Mouse (Mus musculus) lung, embryonic 14.5 days (tissue): ENCODE results near the gene Glt8d1. TPM values are rescaled to one million over a fixed set of nuclear protein-coding genes. Genes with fewer than 3 reads are reported as not detected.

Experiments used
- ATAC-seq: fragments of 200-750 bp; cut with Nextera tagmentation; 2 replicates; pipeline ENCODE4 v1.8.0; 2017; ENCODE audit warnings: mild to moderate bottlenecking, moderate TSS enrichment, moderate library complexity; ENCODE audit not compliant: insufficient read depth
- DNase-seq: peaks from one replicate; pipeline ENCODE4 v3.0.0-alpha.2; 2015
- H3K27ac ChIP-seq: fragments of 300-500 bp; sonication (generic); 2 replicates; pipeline ENCODE4 v1.5.1; 2014; ENCODE audit warnings: low read depth, mild to moderate bottlenecking, moderate library complexity
- H3K27me3 ChIP-seq: fragments of 300-500 bp; sonication (generic); 2 replicates; pipeline ENCODE4 v1.6.1; 2014; ENCODE audit warnings: low read length, control low read depth; ENCODE audit not compliant: insufficient read depth
- H3K36me3 ChIP-seq: fragments of 300-500 bp; sonication (generic); 2 replicates; pipeline ENCODE4 v1.6.1; 2014; ENCODE audit warnings: control low read depth; ENCODE audit not compliant: insufficient read depth
- H3K4me1 ChIP-seq: fragments of 300-500 bp; sonication (generic); 2 replicates; pipeline ENCODE4 v1.6.1; 2014; ENCODE audit warnings: antibody characterized with exemption, control low read depth; ENCODE audit not compliant: insufficient read depth
- H3K4me2 ChIP-seq: fragments of 300-500 bp; sonication (generic); 2 replicates; pipeline ENCODE4 v1.6.1; 2014; ENCODE audit warnings: mild to moderate bottlenecking
- H3K4me3 ChIP-seq: fragments of 300-500 bp; sonication (generic); 2 replicates; pipeline ENCODE4 v1.5.1; 2014; ENCODE audit warnings: low read depth, low read length
- H3K9ac ChIP-seq: fragments of 300-500 bp; sonication (generic); 2 replicates; pipeline ENCODE4 v1.6.1; 2014
- H3K9me3 ChIP-seq: fragments of 300-500 bp; sonication (generic); 2 replicates; pipeline ENCODE4 v1.6.1; 2016; ENCODE audit warnings: low read depth, low read length, control low read depth
- CTCF ChIP-seq: IDR thresholded peaks from 2 replicates; pipeline ENCODE4 v1.5.1; 2016; ENCODE audit warnings: antibody characterized with exemption, low read depth
- WGBS: fragments of 180-500 bp; shearing (Covaris S2); extraction: QIAGEN DNeasy Blood & Tissue Kit; methylation state at CpG from one replicate; pipeline ENCODE4 v1.1.7; 2014; 5-methylcytosine and 5-hydroxymethylcytosine counted together
- polyA plus RNA-seq: library from polyadenylated mRNA; unstranded; fragments of >200 nt; fragmentation: Nextera tagmentation; extraction: Ambion mirVana; gene quantifications from 2 replicates; pipeline ENCODE4 v1.2.1, GENCODE M21; 2014

Glt8d1 gene
- polyA plus RNA-seq, 1 experiment from 2014 or later, result 69.6 TPM

DNA sequence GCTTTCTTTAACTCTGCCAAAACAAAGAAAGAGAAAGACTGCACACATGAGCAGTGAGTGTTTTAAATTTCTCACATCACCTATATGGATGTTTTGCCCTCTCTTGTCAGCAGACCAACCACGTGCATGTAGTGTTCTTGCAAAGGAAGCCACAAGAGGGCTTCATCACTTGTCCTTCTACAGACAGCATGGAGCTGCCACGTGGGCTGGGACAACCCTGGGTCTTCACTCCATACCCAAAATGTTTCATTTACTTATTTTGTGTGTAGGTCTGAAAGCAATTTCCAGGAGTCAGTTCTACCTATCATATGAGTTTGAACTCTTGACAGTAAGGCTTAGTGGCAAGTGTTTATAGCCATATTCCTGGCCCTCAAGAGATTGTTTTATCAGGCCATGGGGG lies 16.7 kb downstream of the Glt8d1 start:
- ATAC-seq (no peak), DNase-seq (peak; percentile 71)
- Histone ChIP-seq H3K27me3 (no peaks in the 10 kb centered on the region), H3K9me3 (no peaks in the 10 kb centered on the region), H3K4me2 (peak overlapping the region; percentile 77), H3K9ac (peak overlapping the region; percentile 90), H3K4me1 (no peaks in the 10 kb centered on the region; the same call in 1 of the 2 replicates), H3K27ac (no peak overlapping the region), H3K36me3 (peaks cover 62% of the 10 kb centered on the region), H3K4me3 (peak overlapping the region; percentile 90)
- 1% methylated on average over 2 of the region's 2 CpGs for WGBS
- peak; percentile 53 for TF ChIP-seq CTCF

DNA sequence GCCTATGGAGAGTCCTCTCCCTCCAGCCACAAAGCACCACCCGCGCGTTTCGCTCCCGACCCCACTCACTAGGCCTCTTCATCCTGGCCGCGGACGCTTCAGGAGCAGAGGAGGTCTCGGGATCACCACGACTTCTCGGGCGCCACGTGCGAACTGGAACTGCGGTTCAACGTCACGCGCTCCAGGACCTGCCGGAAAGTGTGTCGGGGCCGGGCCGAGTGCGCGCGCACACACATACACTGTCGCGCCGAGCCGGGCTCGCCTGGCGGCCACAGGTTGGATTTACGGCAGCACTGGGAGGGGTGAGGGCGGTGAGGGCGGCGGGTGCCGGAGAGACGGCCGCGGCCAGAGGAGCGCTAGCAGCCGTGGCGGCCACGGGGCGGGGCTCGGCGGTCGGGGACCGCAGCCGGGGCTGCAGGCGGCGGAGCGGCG lies 17.7 kb downstream of the Glt8d1 start, which contains the start of the genes Pbrm1 and Gnl3:
TSS of gene Pbrm1 (plus strand) at position 279 of the 432 bp plus-strand sequence.
TSS of gene Gnl3 (minus strand) at position 293 of the 432 bp plus-strand sequence.
- ATAC-seq (peak; percentile 92), DNase-seq (peak; percentile 98)
- Histone ChIP-seq H3K4me3 (peak within 1 kb of the TSS; percentile 90), H3K9ac (peak within 1 kb of the TSS; percentile 90), H3K9me3 (no peaks in the 10 kb centered on the region), H3K4me2 (peak within 1 kb of the TSS; percentile 77), H3K4me1 (no peaks in the 10 kb centered on the region; the same call in 1 of the 2 replicates), H3K27me3 (no peaks in the 10 kb centered on the region), H3K27ac (peak within 1 kb of the TSS; percentile 98), H3K36me3 (peaks cover 60% of the 10 kb centered on the region)
- peak; percentile 56 for TF ChIP-seq CTCF
- WGBS, result under 1% methylated on average over 47 of the region's 53 CpGs

- H3K4me1 ChIP-seq, result no peaks in the 10 kb centered on the region; the same call in 1 of the 2 replicates
- peak overlapping the region; percentile 90 for H3K9ac ChIP-seq
- H3K4me2 ChIP-seq, result peak overlapping the region; percentile 77
- no peak for TF ChIP-seq CTCF
- peaks cover 59% of the 10 kb centered on the region for H3K36me3 ChIP-seq
- H3K27me3 ChIP-seq, result no peaks in the 10 kb centered on the region
- DNase-seq, result peak; percentile 89
- 3% methylated on average over 29 of the region's 56 CpGs for WGBS
- H3K9me3 ChIP-seq, result no peaks in the 10 kb centered on the region
- ATAC-seq, result peak; percentile 94
- H3K4me3 ChIP-seq, result peak overlapping the region; percentile 90
- H3K27ac ChIP-seq, result peak overlapping the region; percentile 98
Measured at GRCm38 (mm10) chr14:31019331-31020205, 18.4 kb downstream of the Glt8d1 start.

DNA sequence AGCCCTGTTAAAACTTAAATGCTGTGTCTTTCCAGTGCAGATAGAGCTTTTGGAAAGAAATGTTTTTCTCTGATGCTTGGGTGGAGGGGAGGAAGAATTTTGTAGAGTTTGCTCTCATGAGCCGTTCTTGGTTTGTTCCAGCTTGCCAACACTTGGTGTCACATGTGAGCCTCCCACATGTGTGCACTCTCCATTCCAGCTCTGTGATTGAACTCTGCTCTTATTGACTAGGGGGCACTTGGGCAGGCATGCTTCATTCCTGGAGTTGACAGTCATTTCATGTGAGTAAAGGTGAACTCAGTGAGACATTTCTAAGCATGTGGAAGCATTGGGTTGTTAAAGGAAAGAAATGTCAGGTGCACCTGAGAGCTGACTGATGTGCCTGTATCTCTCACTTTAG lies 21.4 kb downstream of the Glt8d1 start:
- Histone ChIP-seq H3K27ac (no peak overlapping the region), H3K27me3 (no peaks in the 10 kb centered on the region), H3K4me1 (no peaks in the 10 kb centered on the region; the same call in 1 of the 2 replicates), H3K36me3 (peaks cover 58% of the 10 kb centered on the region), H3K4me3 (no peak overlapping the region), H3K9me3 (no peaks in the 10 kb centered on the region), H3K9ac (no peak overlapping the region), H3K4me2 (no peak overlapping the region)
- ATAC-seq (no peak), DNase-seq (no peak)
- WGBS, result 40% methylated on average over 1 of the region's 1 CpGs
- TF ChIP-seq CTCF, result no peak

- DNase-seq (no peak), ATAC-seq (no peak)
- H3K27ac ChIP-seq, result no peak overlapping the region
- no peaks in the 10 kb centered on the region for H3K9me3 ChIP-seq
- peaks cover 81% of the 10 kb centered on the region for H3K36me3 ChIP-seq
- no peak overlapping the region for H3K4me2 ChIP-seq
- 83% methylated on average over 3 of the region's 3 CpGs for WGBS
- no peaks in the 10 kb centered on the region for H3K27me3 ChIP-seq
- H3K9ac ChIP-seq, result no peak overlapping the region
- no peaks in the 10 kb centered on the region for H3K4me1 ChIP-seq
- no peak overlapping the region for H3K4me3 ChIP-seq
- TF ChIP-seq CTCF, result peak; percentile 45
Measured at GRCm38 (mm10) chr14:31025785-31026184, 24.6 kb downstream of the Glt8d1 start.

GRCm38 (mm10) chr14:31045296-31045695 lies 44.1 kb downstream of the Glt8d1 start:
- Histone ChIP-seq H3K4me2 (no peak overlapping the region), H3K4me3 (no peak overlapping the region), H3K36me3 (peaks cover 75% of the 10 kb centered on the region), H3K9ac (no peak overlapping the region), H3K27ac (no peak overlapping the region), H3K27me3 (no peaks in the 10 kb centered on the region), H3K4me1 (no peaks in the 10 kb centered on the region), H3K9me3 (no peaks in the 10 kb centered on the region)
- DNase-seq (no peak), ATAC-seq (no peak)
- WGBS, result 90% methylated on average over 5 of the region's 5 CpGs
- no peak for TF ChIP-seq CTCF

DNA sequence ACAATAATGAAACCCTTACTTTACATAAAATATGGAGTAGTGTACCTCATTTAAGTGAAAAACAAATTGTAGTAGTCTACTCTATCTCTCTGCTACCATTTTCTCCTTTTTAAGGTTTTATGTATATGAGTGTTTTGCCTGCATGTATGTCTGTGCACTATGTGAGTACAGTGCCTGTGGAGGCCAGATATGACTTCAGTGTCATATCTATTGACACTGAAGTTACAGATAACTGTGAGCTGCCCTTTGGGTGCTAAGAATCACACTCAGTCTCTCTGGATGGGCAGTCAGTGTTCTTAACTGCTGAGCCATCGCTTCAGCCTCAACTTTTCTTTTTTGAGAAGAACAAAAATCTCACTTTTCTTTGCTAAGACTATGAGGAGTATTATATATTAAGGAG lies 44.6 kb downstream of the Glt8d1 start:
- peaks cover 77% of the 10 kb centered on the region for H3K36me3 ChIP-seq
- no peaks in the 10 kb centered on the region for H3K9me3 ChIP-seq
- no peaks in the 10 kb centered on the region for H3K27me3 ChIP-seq
- H3K4me3 ChIP-seq, result no peak overlapping the region
- TF ChIP-seq CTCF, result no peak
- WGBS, result 94% methylated on average over 1 of the region's 1 CpGs
- H3K9ac ChIP-seq, result no peak overlapping the region
- H3K4me2 ChIP-seq, result no peak overlapping the region
- ATAC-seq (no peak), DNase-seq (no peak)
- H3K4me1 ChIP-seq, result no peaks in the 10 kb centered on the region
- H3K27ac ChIP-seq, result no peak overlapping the region

Other genes starting within 250 kb of the Glt8d1 start
- 32.2 and 33.7 TPM in 2 replicates for gene Tmem110, start 175.8 kb upstream of the Glt8d1 start, polyA plus RNA-seq
- gene Mustn1, start 122.2 kb upstream of the Glt8d1 start, polyA plus RNA-seq, result 3.8 and 5.1 TPM in 2 replicates
- gene Itih4, start 114.9 kb upstream of the Glt8d1 start, polyA plus RNA-seq, result not detected in 2 replicates
- gene Itih3, start 77.6 kb upstream of the Glt8d1 start, polyA plus RNA-seq, result 0.31 and 0.71 TPM in 2 replicates
- gene Itih1, start 58.1 kb upstream of the Glt8d1 start, polyA plus RNA-seq, result not detected in 2 replicates
- 11.9 and 12.3 TPM in 2 replicates for gene Nek4, start 50.0 kb upstream of the Glt8d1 start, polyA plus RNA-seq
- gene Spcs1, start 272 bp downstream of the Glt8d1 start, polyA plus RNA-seq, result 352 and 383 TPM in 2 replicates
- 101 and 110 TPM in 2 replicates for gene Pbrm1, start 17.7 kb downstream of the Glt8d1 start, polyA plus RNA-seq
- gene Gnl3, start 17.8 kb downstream of the Glt8d1 start, polyA plus RNA-seq, result 126 and 128 TPM in 2 replicates
- gene Smim4, start 127.6 kb downstream of the Glt8d1 start, polyA plus RNA-seq, result 60.9 and 74.3 TPM in 2 replicates
- gene Nt5dc2, start 129.7 kb downstream of the Glt8d1 start, polyA plus RNA-seq, result 476 and 510 TPM in 2 replicates
- gene Stab1, start 167.2 kb downstream of the Glt8d1 start, polyA plus RNA-seq, result 64.4 and 71.3 TPM in 2 replicates
- gene Tnnc1, start 206.9 kb downstream of the Glt8d1 start, polyA plus RNA-seq, result 5.1 and 51.6 TPM in 2 replicates
- gene Nisch, start 215.5 kb downstream of the Glt8d1 start, polyA plus RNA-seq, result 386 and 411 TPM in 2 replicates
- 0.38 and 0.49 TPM in 2 replicates for gene Sema3g, start 216.5 kb downstream of the Glt8d1 start, polyA plus RNA-seq
- 11.8 and 16.5 TPM in 2 replicates for gene Phf7, start 249.9 kb downstream of the Glt8d1 start, polyA plus RNA-seq